ENCODE assay signal across 12 mouse cellular contexts in genomic region chr5:66609306-66609705, GRCm38 (mm10). TPM values are rescaled to one million over a fixed set of nuclear protein-coding genes. Genes with fewer than 3 reads are reported as not detected.
DNase-seq lines count a peak whose midpoint lies in the region; ATAC-seq and TF ChIP-seq lines count a peak whose summit lies in the region.
"Had no signal": no experiment of that assay in that cellular context is flagged by ENCODE, and none has a peak within 500 bp of the region (broad histone marks: within the 10 kb centered on the region; RNA-seq: fewer than 3 reads in every experiment).

No protein-coding gene starts in this region.

- 77% methylated on average over 7 of the region's 7 CpGs for WGBS in liver, adult 2 months
- WGBS in liver, embryonic 11.5 days, result 40% methylated on average over 7 of the region's 7 CpGs
- WGBS in midbrain, embryonic 14.5 days, result 86% methylated on average over 7 of the region's 7 CpGs

- H3K36me3 ChIP-seq in liver, adult 2 months (ENCODE audit: control insufficient read depth, insufficient read depth, low read length), result no peaks in the 10 kb centered on the region
- no peaks in the 10 kb centered on the region for H3K36me3 ChIP-seq in liver, embryonic 11.5 days (ENCODE audit: control insufficient read depth, insufficient read depth, low read length)
- H3K36me3 ChIP-seq in midbrain, embryonic 14.5 days (ENCODE audit: control insufficient read depth, insufficient read depth, low read length), result no peaks in the 10 kb centered on the region
- H3K36me3 ChIP-seq: forebrain, embryonic 10.5 days; liver, embryonic 13.5 days had no signal

- no peak for TF ChIP-seq CTCF in liver, adult 2 months (IDR thresholded peaks at IDR 0.05; ENCODE audit: low read depth, low read length)

- peak; percentile 23 for DNase-seq in embryo, embryonic 11 days
- no peak for DNase-seq in embryo, embryonic 10 days (ENCODE audit: low spot score)
- no peak for DNase-seq in liver, adult 2 months (ENCODE audit: extremely low read depth, low read depth, low spot score)
- no peak for DNase-seq in liver, embryonic 11.5 days (ENCODE audit: low spot score)
- DNase-seq in cerebellum, postnatal 14 days, result peak; percentile 54 to 60
- peak; percentile 57 for DNase-seq in kidney, postnatal 10 days
- no peak for DNase-seq in layer of hippocampus, postnatal 25 days (ENCODE audit: extremely low spot score in 1 of 2, low spot score in 1 of 2)
- no peak for DNase-seq in midbrain, embryonic 14.5 days
- DNase-seq: liver, embryonic 13.5 days; right cerebral cortex, postnatal 14 days had no signal

- no peaks in the 10 kb centered on the region for H3K9me3 ChIP-seq in liver, embryonic 11.5 days (ENCODE audit: control insufficient read depth, low read length)
- no peaks in the 10 kb centered on the region for H3K9me3 ChIP-seq in midbrain, embryonic 14.5 days (ENCODE audit: control insufficient read depth, low read length)
- H3K9me3 ChIP-seq: forebrain, embryonic 10.5 days; liver, embryonic 13.5 days had no signal

- H3K27me3 ChIP-seq in liver, adult 2 months (ENCODE audit: control insufficient read depth, insufficient read depth, low read length), result no peaks in the 10 kb centered on the region
- H3K27me3 ChIP-seq in liver, embryonic 11.5 days (replicated peaks; ENCODE audit: control insufficient read depth, insufficient read depth, low read length), result no peaks in the 10 kb centered on the region
- H3K27me3 ChIP-seq in midbrain, embryonic 14.5 days (ENCODE audit: control insufficient read depth, insufficient read depth, low read length), result no peaks in the 10 kb centered on the region

- H3K4me2 ChIP-seq in liver, embryonic 11.5 days, result no peak overlapping the region
- no peak overlapping the region for H3K4me2 ChIP-seq in midbrain, embryonic 14.5 days (ENCODE audit: low read length)
- H3K4me2 ChIP-seq: liver, embryonic 13.5 days had no signal

- H3K4me1 ChIP-seq in liver, adult 2 months (ENCODE audit: control insufficient read depth, insufficient read depth, low read length), result peaks cover 15% of the 10 kb centered on the region
- H3K4me1 ChIP-seq in liver, embryonic 11.5 days (replicated peaks; ENCODE audit: control insufficient read depth, insufficient read depth, low read length), result no peaks in the 10 kb centered on the region; the same call in 1 of the 2 replicates
- peaks cover 10% of the 10 kb centered on the region for H3K4me1 ChIP-seq in midbrain, embryonic 14.5 days (ENCODE audit: control insufficient read depth, insufficient read depth, low read length)

- no peak for ATAC-seq in liver, embryonic 11.5 days (replicated peaks; ENCODE audit: low FRiP score)
- no peak for ATAC-seq in midbrain, embryonic 14.5 days (ENCODE audit: low FRiP score, low TSS enrichment)
- ATAC-seq: CD4-positive, CD25-positive, alpha-beta regulatory T cell, adult 4 months had no signal

- no peak overlapping the region for H3K9ac ChIP-seq in liver, adult 2 months (ENCODE audit: low read depth, low read length)
- H3K9ac ChIP-seq in liver, embryonic 11.5 days (ENCODE audit: low read depth, low read length), result no peak overlapping the region
- no peak overlapping the region for H3K9ac ChIP-seq in midbrain, embryonic 14.5 days (replicated peaks; ENCODE audit: low read length)
- H3K9ac ChIP-seq: liver, embryonic 13.5 days had no signal

- TF ChIP-seq POLR2A in liver, adult 2 months (IDR thresholded peaks at IDR 0.05; ENCODE audit: extremely low read depth, insufficient read depth, low read length), result no peak

- H3K4me3 ChIP-seq in liver, adult 2 months (ENCODE audit: insufficient read depth, low read depth, low read length), result no peak overlapping the region
- H3K4me3 ChIP-seq in liver, embryonic 11.5 days (ENCODE audit: low read depth, low read length), result no peak overlapping the region
- no peak overlapping the region for H3K4me3 ChIP-seq in midbrain, embryonic 14.5 days (replicated peaks; ENCODE audit: low read depth, low read length)
- H3K4me3 ChIP-seq: forebrain, embryonic 10.5 days; liver, embryonic 13.5 days had no signal

- peaks cover 41% of the 10 kb centered on the region for H3K79me2 ChIP-seq in liver, adult 2 months (ENCODE audit: control insufficient read depth, insufficient read depth, low read length)

- peak overlapping the region; percentile 52 for H3K27ac ChIP-seq in liver, adult 2 months (replicated peaks; ENCODE audit: insufficient read depth, low read depth, low read length)
- H3K27ac ChIP-seq in liver, embryonic 11.5 days (ENCODE audit: low read depth, low read length), result no peak overlapping the region
- no peak overlapping the region for H3K27ac ChIP-seq in midbrain, embryonic 14.5 days (replicated peaks; ENCODE audit: low read depth, low read length)
- H3K27ac ChIP-seq: forebrain, embryonic 10.5 days; liver, embryonic 13.5 days had no signal

RNA-seq across cellular contexts. Expression of gene Apbb2, which starts 9.3 kb away (rescaled TPM):
- 5.3 and 7.0 TPM in 2 replicates for total RNA-seq in liver, adult 2 months (2014; rRNA removed)
- polyA plus RNA-seq in liver, adult 2 months (2012; rRNA removed), result 1.4 and 3.2 TPM in 2 replicates
- 11.7 and 14.2 TPM in 2 replicates for polyA plus RNA-seq in liver, embryonic 11.5 days (2014; fragmentation: Nextera tagmentation; extraction: Ambion mirVana)
- total RNA-seq in layer of hippocampus, postnatal 25 days (2021), result 10 to 100 TPM; 53.4 to 57.1 TPM
- 99.9 and 116 TPM in 2 replicates for polyA plus RNA-seq in midbrain, embryonic 14.5 days (2014; fragmentation: Nextera tagmentation; extraction: Ambion mirVana)

Comparison
In these comparisons a context has a peak if more than half of its experiments do, and no peak if none do; other contexts are left out.
1. DNase-seq: peak in embryo, embryonic 11 days (single experiment), cerebellum, postnatal 14 days (2 of 2) and kidney, postnatal 10 days (single experiment); none in embryo, embryonic 10 days (single experiment), liver, adult 2 months (single experiment), liver, embryonic 11.5 days (single experiment), layer of hippocampus, postnatal 25 days (0 of 2) and midbrain, embryonic 14.5 days (single experiment).